Mouse (Mus musculus) midbrain, embryonic 13.5 days (tissue): ENCODE measurements around the gene Igdcc3. TPM values are rescaled to one million over a fixed set of nuclear protein-coding genes. Genes with fewer than 3 reads are reported as not detected.
A peak's percentile ranks its signal among the peaks of the same experiment; 100 is the strongest.

Experiments used
- ATAC-seq: fragments of 200-750 bp; cut with Nextera tagmentation; 2 replicates; pipeline ENCODE4 v1.8.0; 2017; ENCODE audit warnings: mild to moderate bottlenecking, moderate TSS enrichment, moderate library complexity
- H3K27ac ChIP-seq: fragments of 300-500 bp; sonication (generic); 2 replicates; pipeline ENCODE4 v1.5.1; 2015; ENCODE audit warnings: inconsistent platforms, mild to moderate bottlenecking, moderate library complexity
- H3K27me3 ChIP-seq: fragments of 300-500 bp; sonication (generic); 2 replicates; pipeline ENCODE4 v1.6.1; 2015; ENCODE audit warnings: mild to moderate bottlenecking, inconsistent platforms
- H3K36me3 ChIP-seq: fragments of 300-500 bp; sonication (generic); 2 replicates; pipeline ENCODE4 v1.6.1; 2015; ENCODE audit warnings: mild to moderate bottlenecking, inconsistent platforms
- H3K4me1 ChIP-seq: fragments of 300-500 bp; sonication (generic); replicated peaks from 2 replicates; pipeline ENCODE4 v1.6.1; 2015; ENCODE audit warnings: inconsistent platforms
- H3K4me2 ChIP-seq: fragments of 300-500 bp; sonication (generic); replicated peaks from 2 replicates; pipeline ENCODE4 v1.6.1; 2015; ENCODE audit warnings: moderate library complexity, mild to moderate bottlenecking, inconsistent platforms
- H3K4me3 ChIP-seq: fragments of 300-500 bp; sonication (generic); replicated peaks from 2 replicates; pipeline ENCODE4 v1.5.1; 2015; ENCODE audit warnings: mild to moderate bottlenecking, inconsistent platforms
- H3K9ac ChIP-seq: fragments of 300-500 bp; sonication (generic); replicated peaks from 2 replicates; pipeline ENCODE4 v1.6.1; 2015; ENCODE audit warnings: mild to moderate bottlenecking, inconsistent platforms
- H3K9me3 ChIP-seq: fragments of 300-500 bp; sonication (generic); 2 replicates; pipeline ENCODE4 v1.6.1; 2016; ENCODE audit warnings: mild to moderate bottlenecking, inconsistent platforms
- WGBS: fragments of 180-500 bp; shearing (Covaris S2); methylation state at CpG from one replicate; pipeline ENCODE4 v1.1.7; 2015; 5-methylcytosine and 5-hydroxymethylcytosine counted together
- polyA plus RNA-seq: library from polyadenylated mRNA; unstranded; fragments of >200 nt; fragmentation: Nextera tagmentation; extraction: Ambion mirVana; gene quantifications from 2 replicates; pipeline ENCODE4 v1.2.1, GENCODE M21; 2015

Gene Igdcc3
- polyA plus RNA-seq, 1 experiment from 2014 or later, result 25.2 TPM

- 0% methylated on average over 17 of the region's 17 CpGs for WGBS
- Histone ChIP-seq H3K9me3 (no peaks in the 10 kb centered on the region), H3K4me1 (peaks cover 68% of the 10 kb centered on the region), H3K36me3 (peaks cover 29% of the 10 kb centered on the region), H3K4me2 (peak overlapping the region; percentile 73), H3K4me3 (peak overlapping the region; percentile 97), H3K27ac (peak overlapping the region; percentile 95), H3K27me3 (peaks cover 2% of the 10 kb centered on the region; the same call in 1 of the 2 replicates), H3K9ac (peak overlapping the region; percentile 98)
- ATAC-seq, result peak; percentile 38
These were observed 958 bp downstream of the Igdcc3 start for GRCm38 (mm10) chr9:65141976-65142318.

GRCm38 (mm10) chr9:65142399-65142798, 1.4 kb downstream of the Igdcc3 start:
- Histone ChIP-seq H3K27me3 (no peaks in the 10 kb centered on the region; the same call in 1 of the 2 replicates), H3K4me2 (peak overlapping the region; percentile 73), H3K4me1 (peaks cover 69% of the 10 kb centered on the region), H3K9me3 (no peaks in the 10 kb centered on the region), H3K27ac (peak overlapping the region; percentile 95), H3K36me3 (peaks cover 34% of the 10 kb centered on the region), H3K9ac (peak overlapping the region; percentile 98), H3K4me3 (peak overlapping the region; percentile 97)
- 0% methylated on average over 8 of the region's 8 CpGs for WGBS
- no peak; the same call in 1 of the 2 replicates for ATAC-seq

- H3K9me3 ChIP-seq, result no peaks in the 10 kb centered on the region
- H3K27ac ChIP-seq, result peak overlapping the region; percentile 55
- H3K9ac ChIP-seq, result peak overlapping the region; percentile 42; the same call in 1 of the 2 replicates
- peak overlapping the region; percentile 34 for H3K4me2 ChIP-seq
- ATAC-seq, result no peak
- 57% methylated on average over 5 of the region's 5 CpGs for WGBS
- no peak overlapping the region for H3K4me3 ChIP-seq
- peaks cover 81% of the 10 kb centered on the region for H3K4me1 ChIP-seq
- no peaks in the 10 kb centered on the region for H3K27me3 ChIP-seq
- peaks cover 66% of the 10 kb centered on the region for H3K36me3 ChIP-seq
These were observed 5.0 kb downstream of the Igdcc3 start for GRCm38 (mm10) chr9:65146001-65146400.

- no peak overlapping the region for H3K4me2 ChIP-seq
- no peaks in the 10 kb centered on the region for H3K27me3 ChIP-seq
- no peaks in the 10 kb centered on the region for H3K9me3 ChIP-seq
- H3K27ac ChIP-seq, result peak overlapping the region; percentile 64; the same call in 1 of the 2 replicates
- H3K9ac ChIP-seq, result 0 out of 2 replicates have a peak overlapping the region, but pooled peaks have one; percentile 28
- H3K4me1 ChIP-seq, result peaks cover 85% of the 10 kb centered on the region
- H3K36me3 ChIP-seq, result peaks cover 72% of the 10 kb centered on the region
- WGBS, result 78% methylated on average over 7 of the region's 7 CpGs
- H3K4me3 ChIP-seq, result no peak overlapping the region
- ATAC-seq, result no peak
These were observed 7.5 kb downstream of the Igdcc3 start for GRCm38 (mm10) chr9:65148507-65148906.

- Histone ChIP-seq H3K27ac (peak overlapping the region; percentile 94), H3K4me3 (no peak overlapping the region), H3K27me3 (no peaks in the 10 kb centered on the region), H3K9ac (peak overlapping the region; percentile 64), H3K9me3 (no peaks in the 10 kb centered on the region), H3K4me2 (peak overlapping the region; percentile 30), H3K4me1 (peaks cover 88% of the 10 kb centered on the region), H3K36me3 (peaks cover 45% of the 10 kb centered on the region)
- peak; percentile 69 for ATAC-seq
- WGBS, result 10% methylated on average over 6 of the region's 6 CpGs
These were observed 11.8 kb downstream of the Igdcc3 start for GRCm38 (mm10) chr9:65152711-65153330.

GRCm38 (mm10) chr9:65153331-65153711, 12.3 kb downstream of the Igdcc3 start:
- 5% methylated on average over 5 of the region's 5 CpGs for WGBS
- Histone ChIP-seq H3K9me3 (no peaks in the 10 kb centered on the region), H3K9ac (peak overlapping the region; percentile 64), H3K36me3 (peaks cover 40% of the 10 kb centered on the region), H3K27ac (peak overlapping the region; percentile 94), H3K27me3 (no peaks in the 10 kb centered on the region), H3K4me3 (no peak overlapping the region), H3K4me2 (peak overlapping the region; percentile 30), H3K4me1 (peaks cover 88% of the 10 kb centered on the region)
- ATAC-seq, result peak; percentile 86

- Histone ChIP-seq H3K36me3 (peaks cover 27% of the 10 kb centered on the region), H3K4me2 (no peak overlapping the region; the same call in 1 of the 2 replicates), H3K9me3 (no peaks in the 10 kb centered on the region), H3K9ac (no peak overlapping the region), H3K4me3 (no peak overlapping the region), H3K4me1 (peaks cover 83% of the 10 kb centered on the region), H3K27ac (peak overlapping the region; percentile 94), H3K27me3 (no peaks in the 10 kb centered on the region)
- WGBS, result 72% methylated on average over 9 of the region's 9 CpGs
- ATAC-seq, result no peak
These were observed 13.9 kb downstream of the Igdcc3 start for GRCm38 (mm10) chr9:65154692-65155455.

GRCm38 (mm10) chr9:65156604-65157003, 15.6 kb downstream of the Igdcc3 start:
- peak; percentile 18; the same call in 1 of the 2 replicates for ATAC-seq
- Histone ChIP-seq H3K4me2 (peak overlapping the region; percentile 25), H3K27me3 (no peaks in the 10 kb centered on the region), H3K27ac (peak overlapping the region; percentile 73), H3K9me3 (no peaks in the 10 kb centered on the region), H3K4me1 (peaks cover 90% of the 10 kb centered on the region), H3K36me3 (peaks cover 15% of the 10 kb centered on the region), H3K4me3 (no peak overlapping the region), H3K9ac (peak overlapping the region; percentile 40; the same call in 1 of the 2 replicates)
- 8% methylated on average over 8 of the region's 8 CpGs for WGBS

GRCm38 (mm10) chr9:65157631-65158030, 16.6 kb downstream of the Igdcc3 start:
- ATAC-seq, result no peak
- H3K4me2 ChIP-seq, result 0 out of 2 replicates have a peak overlapping the region, but pooled peaks have one; percentile 25
- H3K4me3 ChIP-seq, result no peak overlapping the region

GRCm38 (mm10) chr9:65161188-65161587, 20.2 kb downstream of the Igdcc3 start:
- peak overlapping the region; percentile 95 for H3K27ac ChIP-seq
- H3K27me3 ChIP-seq, result no peaks in the 10 kb centered on the region
- no peak overlapping the region for H3K4me3 ChIP-seq
- peaks cover 4% of the 10 kb centered on the region; the same call in 1 of the 2 replicates for H3K36me3 ChIP-seq
- H3K4me1 ChIP-seq, result peaks cover 81% of the 10 kb centered on the region
- no peak for ATAC-seq
- H3K9me3 ChIP-seq, result no peaks in the 10 kb centered on the region
- 6% methylated on average over 4 of the region's 4 CpGs for WGBS
- no peak overlapping the region for H3K9ac ChIP-seq
- H3K4me2 ChIP-seq, result peak overlapping the region; percentile 76; the same call in 1 of the 2 replicates

More at GRCm38 (mm10) chr9:65157631-65158030, 16.6 kb downstream of the Igdcc3 start:
- 32% methylated on average over 6 of the region's 6 CpGs for WGBS
- peaks cover 94% of the 10 kb centered on the region for H3K4me1 ChIP-seq
- H3K27me3 ChIP-seq, result no peaks in the 10 kb centered on the region
- no peak overlapping the region for H3K9ac ChIP-seq
- peak overlapping the region; percentile 73 for H3K27ac ChIP-seq
- peaks cover 10% of the 10 kb centered on the region for H3K36me3 ChIP-seq
- H3K9me3 ChIP-seq, result no peaks in the 10 kb centered on the region

- Histone ChIP-seq H3K27ac (peak overlapping the region; percentile 95), H3K9me3 (no peaks in the 10 kb centered on the region), H3K4me2 (peak overlapping the region; percentile 76), H3K9ac (0 out of 2 replicates have a peak overlapping the region, but pooled peaks have one; percentile 69), H3K27me3 (no peaks in the 10 kb centered on the region), H3K4me3 (no peak overlapping the region), H3K36me3 (peaks cover 4% of the 10 kb centered on the region; the same call in 1 of the 2 replicates), H3K4me1 (peaks cover 81% of the 10 kb centered on the region)
- ATAC-seq, result no peak
- WGBS, result 6% methylated on average over 8 of the region's 8 CpGs
These were observed 20.9 kb downstream of the Igdcc3 start for GRCm38 (mm10) chr9:65161881-65162280.
